Mouse (Mus musculus) skeletal muscle tissue, postnatal 0 days (tissue): ENCODE measurements around the gene Nt5c1b. TPM values are rescaled to one million over a fixed set of nuclear protein-coding genes. Genes with fewer than 3 reads are reported as not detected.

Source experiments
- polyA plus RNA-seq: library from polyadenylated mRNA; unstranded; fragments of >200 nt; fragmentation: Nextera tagmentation; extraction: Ambion mirVana; gene quantifications from 2 replicates; pipeline ENCODE4 v1.2.1, GENCODE M21; 2015

Gene Nt5c1b
- not detected in 2 replicates for polyA plus RNA-seq

DNA sequence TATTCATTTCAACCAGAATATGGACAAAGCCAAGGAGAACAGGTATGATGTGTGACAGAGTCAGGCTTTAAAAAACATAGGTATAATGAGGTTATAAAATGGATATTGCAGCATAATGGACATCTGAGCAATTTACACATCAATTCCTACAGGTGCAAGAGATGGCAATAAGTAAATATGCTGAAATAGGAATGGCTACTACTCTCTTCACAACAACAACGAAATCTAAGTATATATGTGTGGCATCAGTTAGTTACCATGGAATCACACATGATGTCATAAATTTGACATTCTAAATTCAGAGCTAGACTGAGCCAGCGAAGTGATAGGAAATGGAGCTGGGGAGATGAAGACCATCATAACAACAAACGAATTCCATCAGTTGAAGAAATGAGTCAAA is at the start of gene Nt5c1b:
TSS of gene Nt5c1b (plus strand) at position 301 of the 400 bp plus-strand sequence.

DNA sequence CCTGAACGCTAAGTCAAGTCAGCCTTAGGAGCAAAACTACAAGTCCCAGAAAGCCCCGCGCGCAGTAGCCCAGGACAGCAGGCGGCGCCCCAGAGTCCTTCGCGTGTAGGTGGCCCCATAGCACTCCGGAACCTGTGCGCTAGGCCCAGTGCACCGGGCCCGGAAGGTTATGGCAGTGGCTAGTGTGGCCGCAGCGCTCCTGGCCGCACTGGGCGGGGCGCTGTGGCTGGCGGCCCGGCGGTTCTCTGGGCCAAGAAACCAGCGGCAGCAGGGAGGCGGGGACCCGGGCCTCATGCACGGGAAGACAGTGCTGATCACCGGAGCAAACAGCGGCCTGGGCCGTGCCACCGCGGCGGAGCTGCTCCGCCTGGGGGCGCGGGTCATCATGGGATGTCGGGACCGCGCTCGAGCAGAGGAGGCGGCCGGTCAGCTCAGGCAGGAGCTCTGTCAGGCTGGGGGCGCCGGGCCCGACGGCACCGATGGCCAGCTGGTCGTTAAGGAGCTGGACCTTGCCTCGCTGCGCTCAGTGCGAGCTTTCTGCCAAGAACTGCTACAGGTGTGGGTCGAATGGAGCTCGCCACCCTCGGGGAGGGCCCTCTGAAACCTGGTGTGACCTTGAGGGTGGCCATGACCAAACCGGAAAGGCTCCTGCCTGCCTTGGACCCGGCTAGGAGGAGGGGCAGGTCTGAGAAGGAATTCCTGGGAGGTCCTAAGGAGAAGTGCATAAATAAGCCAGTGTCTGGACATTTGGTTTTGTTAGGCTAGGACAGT is 21.1 kb downstream of the Nt5c1b start, which contains the start of gene Rdh14:
TSS of gene Rdh14 (plus strand) at position 102 of the 771 bp plus-strand sequence.

Other genes with a start within 250 kb of the Nt5c1b start
- 64.6 and 70.1 TPM in 2 replicates for gene Rdh14, start 20.8 kb downstream of the Nt5c1b start, polyA plus RNA-seq